Mouse (Mus musculus) thymus, postnatal 25 days (tissue): ENCODE measurements around the gene Fam193b.
"Not testable (repeated sequence)": the region's sequence is repeated elsewhere in the genome, so short reads cannot be mapped to it uniquely, and the experiment has no call there.

Experiments
- DNase-seq: peaks from one replicate; pipeline ENCODE4 v3.0.0; 2022

Fam193b gene

GRCm38 (mm10) chr13:55570286-55570973 is 490 bp downstream of the Fam193b start:
- peak; percentile 67 for DNase-seq

DNA sequence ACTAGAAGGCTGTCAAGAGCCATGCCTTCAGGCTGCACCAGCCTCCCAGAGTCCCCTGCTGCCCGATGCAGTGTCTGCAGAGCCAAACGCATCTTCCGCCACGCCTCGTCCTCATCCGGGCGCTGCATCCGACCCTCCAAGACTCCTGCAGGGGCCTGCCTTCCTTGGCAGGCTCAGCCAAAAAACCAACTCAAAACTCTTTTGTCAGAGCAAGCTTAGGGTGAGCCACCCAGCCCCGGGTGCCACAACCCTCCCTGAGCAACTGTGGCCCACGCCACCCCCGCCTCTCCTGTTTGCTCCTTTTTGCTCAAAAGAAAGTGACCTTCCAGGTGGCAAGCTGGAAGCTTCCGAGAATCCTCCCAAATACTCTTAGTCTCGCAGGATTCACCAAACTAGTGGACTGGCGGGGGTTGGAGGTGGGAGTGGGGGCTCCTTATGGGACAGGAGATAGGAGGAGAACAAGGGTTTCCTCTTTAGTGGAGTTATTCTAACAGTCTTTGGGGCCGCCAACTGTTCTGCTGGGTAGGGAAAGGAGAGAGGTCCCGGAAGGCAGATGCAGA is 1.1 kb downstream of the Fam193b start:
- DNase-seq, result peak; percentile 44

GRCm38 (mm10) chr13:55568524-55568923 is 2.4 kb downstream of the Fam193b start:
- not testable (repeated sequence) for DNase-seq

- no peak for DNase-seq
Measured at GRCm38 (mm10) chr13:55567949-55568348, 3.0 kb downstream of the Fam193b start.

- DNase-seq, result no peak
Measured at GRCm38 (mm10) chr13:55567001-55567400, 3.9 kb downstream of the Fam193b start.

- no peak for DNase-seq
Measured at GRCm38 (mm10) chr13:55563266-55563879, 7.5 kb downstream of the Fam193b start.

- no peak for DNase-seq
Measured at GRCm38 (mm10) chr13:55557499-55557898, 13.4 kb downstream of the Fam193b start.

DNA sequence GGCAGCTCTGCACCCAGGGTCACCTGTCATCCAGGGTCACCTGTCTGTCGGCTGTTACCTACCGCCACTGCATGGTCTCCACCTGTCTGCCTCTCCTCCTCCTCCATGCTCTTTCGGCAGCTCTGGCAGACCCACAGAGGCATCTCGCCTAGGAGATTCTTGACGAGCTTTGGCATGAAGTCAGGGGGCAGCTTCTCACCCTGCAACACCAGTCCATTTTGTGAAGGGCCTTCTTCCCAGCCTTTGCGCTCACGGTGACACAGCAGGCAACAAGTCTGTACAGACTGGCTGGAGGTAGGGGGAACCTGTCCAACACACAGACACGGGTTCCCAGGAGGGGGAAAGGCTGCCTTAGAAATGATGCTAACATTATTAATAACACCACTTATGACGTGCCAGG is 15.0 kb downstream of the Fam193b start:
- DNase-seq, result no peak

GRCm38 (mm10) chr13:55549061-55549460 is 21.9 kb downstream of the Fam193b start:
- DNase-seq, result no peak

DNA sequence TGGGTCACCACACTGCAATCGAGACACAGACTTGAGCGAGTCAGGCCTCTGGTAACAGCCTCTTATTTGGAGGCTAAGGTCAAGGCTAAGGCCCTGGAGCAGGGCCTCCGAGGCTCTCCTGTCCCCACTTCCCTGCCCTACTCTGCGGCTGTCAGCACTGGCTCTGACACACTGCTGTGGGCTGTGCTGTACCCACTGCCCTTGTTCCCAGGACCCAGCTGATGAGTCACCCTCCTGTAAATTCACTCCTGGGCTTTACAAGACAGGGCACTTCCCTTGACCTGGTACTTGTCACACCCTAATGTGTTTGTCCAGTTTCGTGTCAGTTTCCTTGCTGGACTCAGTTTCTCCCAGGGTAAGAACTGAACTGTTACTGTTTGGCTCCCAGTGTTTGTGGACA is 22.5 kb downstream of the Fam193b start:
- no peak for DNase-seq

GRCm38 (mm10) chr13:55547916-55548315 is 23.0 kb downstream of the Fam193b start:
- no peak for DNase-seq

GRCm38 (mm10) chr13:55544792-55545191 is 26.1 kb downstream of the Fam193b start:
- no peak for DNase-seq

DNA sequence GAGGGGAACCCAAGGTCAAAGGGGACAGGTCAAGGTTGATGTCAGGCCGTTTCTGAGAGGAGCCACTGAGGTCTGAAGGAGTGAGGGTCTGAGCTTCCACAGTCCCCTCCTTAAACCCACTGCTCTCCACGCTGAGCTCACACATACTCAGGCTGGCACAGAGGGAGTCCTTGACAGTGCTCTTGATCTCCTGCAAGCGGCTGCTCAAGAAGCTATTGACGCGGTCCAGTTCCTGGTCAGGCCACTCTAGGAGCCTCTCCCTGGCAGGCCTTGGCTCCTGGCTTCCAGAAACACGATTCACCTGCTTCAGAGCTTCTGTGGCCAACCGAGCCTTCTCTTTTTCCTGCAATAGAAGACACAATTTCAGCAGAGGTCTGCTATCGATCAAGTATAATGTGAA is 27.5 kb downstream of the Fam193b start:
- DNase-seq, result no peak

DNA sequence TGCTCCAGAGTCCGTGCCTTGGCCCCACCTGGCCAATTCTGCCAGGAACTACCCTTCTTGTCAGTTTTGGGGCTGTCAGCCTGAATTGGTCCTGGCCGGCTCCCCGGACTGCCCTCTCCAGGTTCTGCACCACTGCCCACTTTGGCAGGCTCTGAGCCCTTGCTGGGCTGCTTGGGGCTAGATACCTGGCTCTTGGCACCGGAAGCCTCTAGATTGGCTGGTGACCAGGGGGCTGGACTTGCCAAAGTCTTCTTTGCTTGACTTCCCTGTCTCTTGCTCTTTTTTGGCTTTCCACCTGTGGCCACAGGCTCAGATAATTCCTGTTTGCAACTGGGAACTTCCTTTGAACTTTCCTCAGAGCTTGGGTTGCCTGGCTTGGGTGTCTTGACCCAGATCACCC is 28.0 kb downstream of the Fam193b start:
- no peak for DNase-seq

DNA sequence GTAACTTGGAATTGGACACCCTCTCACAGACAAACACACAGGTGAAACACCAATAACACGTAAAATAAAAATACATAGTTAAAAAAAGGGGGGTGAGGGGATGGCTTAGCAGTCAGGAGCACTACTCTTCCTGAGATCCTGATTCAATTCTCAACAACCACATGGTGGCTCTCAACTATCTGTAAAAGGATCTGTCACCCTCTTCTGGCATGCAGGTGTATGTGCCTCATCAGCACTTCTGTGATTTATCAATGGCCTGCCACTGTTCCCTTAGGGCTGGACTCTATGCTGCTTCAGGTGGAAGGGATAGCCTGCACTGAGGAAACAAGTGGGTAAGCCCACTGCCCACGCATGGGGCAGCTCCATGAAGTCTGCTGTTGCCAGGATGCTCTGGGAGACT is 30.0 kb downstream of the Fam193b start:
- DNase-seq, result peak; percentile 28

GRCm38 (mm10) chr13:55536194-55537175 is 34.4 kb downstream of the Fam193b start, which contains the start of gene Ddx41:
Ddx41 (minus strand) TSS chr13:55536658.
- peak; percentile 99 for DNase-seq

- no peak for DNase-seq
Measured at GRCm38 (mm10) chr13:55535796-55536193, 35.1 kb downstream of the Fam193b start.

DNA sequence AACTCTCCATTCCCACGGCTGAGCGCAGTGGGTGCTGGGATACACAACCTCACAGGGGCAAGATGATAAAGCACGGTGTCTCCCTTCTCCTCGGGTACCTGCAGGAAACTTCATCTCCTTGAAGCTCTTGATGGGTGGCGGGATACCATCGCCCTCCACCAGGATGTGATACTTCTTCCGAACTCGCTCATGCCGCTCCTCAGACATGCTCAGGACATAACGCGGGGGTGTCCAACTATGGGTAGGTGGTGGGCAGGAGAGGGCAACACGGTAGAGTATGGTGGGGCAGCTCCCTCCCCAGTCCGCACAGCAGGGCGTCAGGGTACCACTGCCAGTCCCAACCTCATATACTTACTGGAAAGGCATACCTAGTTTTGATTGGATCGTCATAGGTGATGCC is 35.7 kb downstream of the Fam193b start:
- no peak for DNase-seq

- DNase-seq, result no peak
Measured at GRCm38 (mm10) chr13:55529198-55529915, 41.6 kb downstream of the Fam193b start, which contains the start of gene Dok3. Dok3 (minus strand) TSS chr13:55529296.

GRCm38 (mm10) chr13:55527834-55528772 is 42.8 kb downstream of the Fam193b start:
- DNase-seq, result no peak

GRCm38 (mm10) chr13:55527212-55527611 is 43.7 kb downstream of the Fam193b start:
- no peak for DNase-seq
